Mouse (Mus musculus) liver, embryonic 14.5 days (tissue): ENCODE results near the gene Ifi205.
"Not testable (repeated sequence)": the region's sequence is repeated elsewhere in the genome, so short reads cannot be mapped to it uniquely, and the experiment has no call there.

Source experiments
- CTCF ChIP-seq: IDR thresholded peaks from 2 replicates; pipeline ENCODE4 v1.5.1; 2016; ENCODE audit warnings: antibody characterized with exemption, low read depth, control low read depth
- EP300 ChIP-seq: IDR thresholded peaks from 2 replicates; pipeline ENCODE4 v1.6.1; 2016; ENCODE audit warnings: antibody characterized with exemption, low read depth

- not testable (repeated sequence) for TF ChIP-seq CTCF, EP300
Observed at GRCm38 (mm10) chr1:174042091-174042884, 10.7 kb upstream of the Ifi205 start.
